Mouse (Mus musculus) heart, embryonic 11.5 days (tissue): ENCODE results near the gene Susd1. TPM values are rescaled to one million over a fixed set of nuclear protein-coding genes. Genes with fewer than 3 reads are reported as not detected.

ENCODE experiments used
- ATAC-seq: fragments of 200-750 bp; cut with Nextera tagmentation; replicated peaks from 2 replicates; pipeline ENCODE4 v1.8.0; 2017; ENCODE audit warnings: moderate library complexity; ENCODE audit not compliant: insufficient number of reproducible peaks, low FRiP score, low TSS enrichment
- H3K27ac ChIP-seq: fragments of 300-500 bp; sonication (generic); 2 replicates; pipeline ENCODE4 v1.5.1; 2014; ENCODE audit warnings: mild to moderate bottlenecking, low read depth, low read length
- H3K27me3 ChIP-seq: fragments of 300-500 bp; sonication (generic); 2 replicates; pipeline ENCODE4 v1.6.1; 2014; ENCODE audit warnings: mild to moderate bottlenecking, low read length, mixed read lengths; ENCODE audit not compliant: control insufficient read depth, insufficient read depth
- H3K36me3 ChIP-seq: fragments of 300-500 bp; sonication (generic); 2 replicates; pipeline ENCODE4 v1.6.1; 2014; ENCODE audit warnings: mild to moderate bottlenecking, low read length, moderate library complexity, mixed read lengths; ENCODE audit not compliant: control insufficient read depth, insufficient read depth
- H3K4me1 ChIP-seq: fragments of 300-500 bp; sonication (generic); 2 replicates; pipeline ENCODE4 v1.6.1; 2014; ENCODE audit warnings: low read length; ENCODE audit not compliant: control insufficient read depth, insufficient read depth
- H3K4me2 ChIP-seq: fragments of 300-500 bp; sonication (generic); 2 replicates; pipeline ENCODE4 v1.6.1; 2014; ENCODE audit warnings: mild to moderate bottlenecking, moderate library complexity
- H3K4me3 ChIP-seq: fragments of 300-500 bp; sonication (generic); 2 replicates; pipeline ENCODE4 v1.5.1; 2014; ENCODE audit warnings: low read depth, low read length
- H3K9ac ChIP-seq: fragments of 300-500 bp; sonication (generic); 2 replicates; pipeline ENCODE4 v1.6.1; 2014; ENCODE audit warnings: mild to moderate bottlenecking, low read depth, low read length, moderate library complexity
- H3K9me3 ChIP-seq: fragments of 300-500 bp; sonication (generic); replicated peaks from 2 replicates; pipeline ENCODE4 v1.6.1; 2016; ENCODE audit warnings: low read length; ENCODE audit not compliant: control insufficient read depth
- whole genome bisulfite sequencing: fragments of 180-500 bp; shearing (Covaris S2); extraction: QIAGEN DNeasy Blood & Tissue Kit; methylation state at CpG from one replicate; pipeline ENCODE4 v1.1.7; 2014; ENCODE audit not compliant: insufficient replicate concordance; 5-methylcytosine and 5-hydroxymethylcytosine counted together
- polyA plus RNA-seq: library from polyadenylated mRNA; unstranded; fragments of >200 nt; fragmentation: Nextera tagmentation; extraction: Ambion mirVana; gene quantifications from 2 replicates; pipeline ENCODE4 v1.2.1, GENCODE M21; 2014

The Susd1 gene
- polyA plus RNA-seq, 1 experiment from 2014 or later = 5.4 TPM

GRCm38 (mm10) chr4:59457091-59457490 is 18.7 kb upstream of the Susd1 start:
- no peaks in the 10 kb centered on the region for H3K9me3 ChIP-seq
- no peak overlapping the region for H3K4me2 ChIP-seq
- no peak for ATAC-seq
- no peaks in the 10 kb centered on the region for H3K27me3 ChIP-seq
- H3K36me3 ChIP-seq = no peaks in the 10 kb centered on the region
- H3K9ac ChIP-seq = no peak overlapping the region
- H3K27ac ChIP-seq = no peak overlapping the region
- H3K4me1 ChIP-seq = peaks cover 16% of the 10 kb centered on the region
- WGBS = 89% methylated on average over 5 of the region's 5 CpGs
- H3K4me3 ChIP-seq = no peak overlapping the region

- ATAC-seq = no peak
These were observed 17.0 kb upstream of the Susd1 start for GRCm38 (mm10) chr4:59455465-59455864.

DNA sequence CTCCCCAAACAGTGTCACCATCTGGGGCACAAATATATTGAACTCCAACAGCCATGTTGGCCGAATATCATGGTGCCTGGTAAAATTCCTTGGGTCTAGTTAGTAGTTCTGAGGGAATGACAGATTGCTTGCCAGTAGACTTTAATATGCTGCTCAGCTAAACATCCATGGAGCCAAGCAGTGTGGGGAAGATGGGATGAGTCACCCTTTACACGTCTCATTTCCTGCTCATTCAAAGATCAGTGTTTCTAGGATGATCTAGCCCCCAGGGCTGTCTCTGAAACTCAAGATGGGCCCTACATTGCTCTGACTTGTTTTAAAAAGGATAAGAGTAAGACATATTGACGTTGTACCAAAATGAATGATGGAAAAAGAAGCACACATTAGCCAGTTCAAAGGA is 15.6 kb upstream of the Susd1 start:
- WGBS = 64% methylated on average over 3 of the region's 3 CpGs
- Histone ChIP-seq H3K36me3 (no peaks in the 10 kb centered on the region), H3K4me3 (no peak overlapping the region), H3K4me2 (no peak overlapping the region), H3K27me3 (no peaks in the 10 kb centered on the region), H3K9me3 (no peaks in the 10 kb centered on the region), H3K9ac (no peak overlapping the region), H3K27ac (no peak overlapping the region), H3K4me1 (no peaks in the 10 kb centered on the region)
- no peak for ATAC-seq

More at GRCm38 (mm10) chr4:59455465-59455864, 17.0 kb upstream of the Susd1 start:
- H3K9ac ChIP-seq = no peak overlapping the region
- H3K4me3 ChIP-seq = no peak overlapping the region
- H3K27ac ChIP-seq = no peak overlapping the region
- peaks cover 5% of the 10 kb centered on the region; the same call in 1 of the 2 replicates for H3K4me1 ChIP-seq
- no peak overlapping the region for H3K4me2 ChIP-seq
- H3K9me3 ChIP-seq = no peaks in the 10 kb centered on the region
- no peaks in the 10 kb centered on the region for H3K27me3 ChIP-seq
- H3K36me3 ChIP-seq = no peaks in the 10 kb centered on the region
- 68% methylated on average over 2 of the region's 2 CpGs for WGBS

GRCm38 (mm10) chr4:59452503-59452933 is 14.1 kb upstream of the Susd1 start:
- H3K9ac ChIP-seq = no peak overlapping the region
- H3K36me3 ChIP-seq = no peaks in the 10 kb centered on the region
- 81% methylated on average over 8 of the region's 8 CpGs for WGBS
- no peaks in the 10 kb centered on the region for H3K9me3 ChIP-seq
- ATAC-seq = no peak
- H3K4me3 ChIP-seq = no peak overlapping the region
- no peaks in the 10 kb centered on the region for H3K4me1 ChIP-seq
- H3K27me3 ChIP-seq = no peaks in the 10 kb centered on the region
- no peak overlapping the region for H3K4me2 ChIP-seq
- no peak overlapping the region for H3K27ac ChIP-seq

GRCm38 (mm10) chr4:59450906-59451305 is 12.5 kb upstream of the Susd1 start:
- no peaks in the 10 kb centered on the region for H3K27me3 ChIP-seq
- no peak overlapping the region for H3K4me3 ChIP-seq
- no peak overlapping the region for H3K27ac ChIP-seq
- no peak for ATAC-seq
- no peaks in the 10 kb centered on the region for H3K4me1 ChIP-seq
- H3K36me3 ChIP-seq = no peaks in the 10 kb centered on the region
- no peak overlapping the region for H3K4me2 ChIP-seq
- WGBS = 84% methylated on average over 3 of the region's 3 CpGs
- no peak overlapping the region for H3K9ac ChIP-seq
- peaks cover 2% of the 10 kb centered on the region; the same call in 1 of the 2 replicates for H3K9me3 ChIP-seq

- Histone ChIP-seq H3K9ac (no peak overlapping the region), H3K4me3 (no peak overlapping the region), H3K4me2 (no peak overlapping the region), H3K4me1 (peaks cover 5% of the 10 kb centered on the region), H3K27me3 (no peaks in the 10 kb centered on the region), H3K27ac (no peak overlapping the region), H3K9me3 (peaks cover 2% of the 10 kb centered on the region; the same call in 1 of the 2 replicates), H3K36me3 (no peaks in the 10 kb centered on the region)
- 84% methylated on average over 6 of the region's 6 CpGs for WGBS
- no peak for ATAC-seq
These were observed 11.9 kb upstream of the Susd1 start for GRCm38 (mm10) chr4:59450234-59450854.

- Histone ChIP-seq H3K4me2 (no peak overlapping the region), H3K9ac (no peak overlapping the region), H3K27me3 (no peaks in the 10 kb centered on the region), H3K9me3 (peaks cover 2% of the 10 kb centered on the region; the same call in 1 of the 2 replicates), H3K27ac (no peak overlapping the region), H3K4me3 (no peak overlapping the region), H3K36me3 (no peaks in the 10 kb centered on the region), H3K4me1 (peaks cover 5% of the 10 kb centered on the region)
- ATAC-seq = no peak
- WGBS = 89% methylated on average over 1 of the region's 1 CpGs
These were observed 8.9 kb upstream of the Susd1 start for GRCm38 (mm10) chr4:59447296-59447695.

DNA sequence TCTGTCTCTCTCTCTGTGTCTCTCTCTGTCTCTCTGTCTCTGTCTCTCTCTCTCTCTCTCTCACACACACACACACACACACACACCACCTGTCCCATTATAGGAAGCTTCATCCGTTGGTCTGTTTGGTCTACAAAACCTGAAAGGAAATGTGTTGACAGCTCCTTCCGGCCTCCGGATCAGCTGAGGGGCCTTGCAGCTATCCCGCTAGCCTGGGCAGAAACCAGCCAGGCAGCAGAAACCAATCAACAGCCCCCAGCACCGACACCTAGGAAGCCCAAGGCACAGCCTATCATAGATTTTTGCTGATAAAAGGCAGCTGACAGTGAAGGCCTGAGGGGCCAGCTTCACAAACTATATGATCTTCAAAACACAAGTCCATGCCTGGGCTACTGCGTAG is 7.1 kb upstream of the Susd1 start:
- Histone ChIP-seq H3K27ac (no peak overlapping the region), H3K4me1 (peaks cover 5% of the 10 kb centered on the region), H3K36me3 (no peaks in the 10 kb centered on the region), H3K27me3 (no peaks in the 10 kb centered on the region), H3K4me2 (no peak overlapping the region), H3K4me3 (no peak overlapping the region), H3K9ac (no peak overlapping the region), H3K9me3 (peaks cover 2% of the 10 kb centered on the region; the same call in 1 of the 2 replicates)
- WGBS = 26% methylated on average over 6 of the region's 6 CpGs
- ATAC-seq = no peak

- Histone ChIP-seq H3K27ac (no peak overlapping the region), H3K9ac (no peak overlapping the region), H3K27me3 (no peaks in the 10 kb centered on the region), H3K4me2 (no peak overlapping the region), H3K4me1 (peaks cover 5% of the 10 kb centered on the region), H3K4me3 (no peak overlapping the region), H3K9me3 (peaks cover 2% of the 10 kb centered on the region; the same call in 1 of the 2 replicates), H3K36me3 (no peaks in the 10 kb centered on the region)
- 67% methylated on average over 3 of the region's 3 CpGs for WGBS
- no peak for ATAC-seq
These were observed 6.6 kb upstream of the Susd1 start for GRCm38 (mm10) chr4:59444994-59445393.
